Mouse (Mus musculus) mouse trophoblast stem cell (cell line): Measurements from ENCODE around the gene Pink1.

ENCODE experiments used
- in situ Hi-C, 2 experiments: fragments of 300-500 bp; cut with MseI, MboI; formaldehyde crosslinking; loops; 2 replicates in 1 of 2; 3 replicates in 1 of 2; pipeline ENCODE4 v1.15.1; 2025

The Pink1 gene

GRCm38 (mm10) chr4:138313795-138314194 lies 12.3 kb downstream of the Pink1 start:
- in situ Hi-C loops, result no loop called here

- in situ Hi-C loops, result no loop called here
Measured at GRCm38 (mm10) chr4:138313021-138313420, 13.1 kb downstream of the Pink1 start.

DNA sequence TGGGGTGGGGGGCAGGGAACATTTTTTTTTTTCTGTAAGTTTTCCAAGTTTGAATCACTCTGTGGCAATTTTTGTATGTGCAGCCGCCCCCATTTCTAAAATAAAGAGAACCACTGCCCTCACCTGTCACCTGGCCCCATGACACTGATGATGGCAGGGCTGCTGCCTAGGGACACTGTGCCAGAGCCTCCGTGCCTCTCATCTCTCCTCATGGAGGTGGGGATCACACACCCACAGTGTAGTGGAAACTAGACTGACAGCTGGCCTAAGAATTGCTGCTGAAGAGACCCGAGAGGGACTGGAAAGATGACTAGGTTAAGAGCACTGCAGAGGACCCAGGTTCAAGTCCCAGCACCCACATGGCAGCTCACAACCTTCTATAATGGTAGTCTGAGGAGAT lies 14.0 kb downstream of the Pink1 start:
- in situ Hi-C loops, result no loop called here

DNA sequence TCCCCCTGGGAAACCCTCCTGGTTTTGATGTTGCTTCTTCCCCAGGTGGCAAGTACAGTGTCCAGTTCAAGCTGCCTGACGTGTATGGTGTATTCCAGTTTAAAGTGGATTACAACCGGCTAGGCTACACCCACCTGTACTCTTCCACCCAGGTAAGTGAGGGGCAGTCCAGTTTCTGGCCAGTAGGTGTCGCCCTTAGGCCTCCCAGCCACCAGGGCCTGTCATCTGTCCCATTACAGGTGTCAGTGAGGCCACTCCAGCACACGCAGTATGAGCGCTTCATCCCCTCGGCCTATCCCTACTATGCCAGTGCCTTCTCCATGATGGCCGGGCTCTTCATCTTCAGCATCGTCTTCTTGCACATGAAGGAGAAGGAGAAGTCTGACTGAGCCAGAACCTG lies 14.5 kb downstream of the Pink1 start:
- in situ Hi-C loops, result no loop called here

- in situ Hi-C loops, result no loop called here
Measured at GRCm38 (mm10) chr4:138310311-138310910, 15.7 kb downstream of the Pink1 start.

- in situ Hi-C loops, result no loop called here
Measured at GRCm38 (mm10) chr4:138307739-138308138, 18.4 kb downstream of the Pink1 start.

- in situ Hi-C loops, result no loop called here
Measured at GRCm38 (mm10) chr4:138307025-138307424, 19.1 kb downstream of the Pink1 start.

DNA sequence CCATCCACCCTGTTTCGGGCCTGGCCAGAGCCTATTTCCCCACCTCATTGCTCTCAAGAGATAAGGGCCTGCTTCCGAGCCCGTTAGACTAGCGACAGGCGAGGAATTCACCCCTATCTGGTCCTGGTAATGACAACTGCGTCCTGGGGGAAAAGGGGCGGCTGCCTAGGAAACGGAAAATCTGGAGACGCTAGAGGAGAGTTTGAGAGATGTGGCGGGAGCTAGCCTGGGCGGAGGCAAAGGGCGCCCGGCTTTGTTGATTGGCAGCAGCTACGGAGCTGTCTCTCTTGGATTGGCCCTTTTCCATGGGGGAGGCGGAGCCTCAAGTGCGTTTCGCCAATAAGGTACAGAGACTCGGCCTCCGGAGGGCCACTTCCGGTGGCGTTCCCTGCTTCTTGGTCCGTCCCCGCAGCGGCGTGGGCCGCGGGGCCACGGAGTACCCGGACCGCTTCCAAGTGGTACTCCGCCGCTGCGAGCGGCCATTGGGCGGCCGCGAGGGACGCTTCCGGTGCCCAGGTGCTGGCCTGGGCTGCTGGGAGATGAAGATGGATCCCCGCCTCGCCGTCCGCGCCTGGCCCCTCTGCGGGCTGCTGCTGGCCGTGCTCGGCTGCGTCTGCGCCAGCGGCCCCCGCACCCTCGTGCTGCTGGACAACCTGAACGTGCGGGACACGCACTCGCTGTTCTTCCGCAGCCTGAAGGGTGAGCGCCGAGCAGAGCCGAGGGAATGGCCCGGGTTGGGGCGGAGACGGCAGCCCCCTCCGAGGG lies 21.6 kb downstream of the Pink1 start, which contains the start of gene Ddost:
Gene Ddost, plus strand, starts transcription at position 391 of the 765 bp plus-strand sequence.
- in situ Hi-C loops, result no loop called here

DNA sequence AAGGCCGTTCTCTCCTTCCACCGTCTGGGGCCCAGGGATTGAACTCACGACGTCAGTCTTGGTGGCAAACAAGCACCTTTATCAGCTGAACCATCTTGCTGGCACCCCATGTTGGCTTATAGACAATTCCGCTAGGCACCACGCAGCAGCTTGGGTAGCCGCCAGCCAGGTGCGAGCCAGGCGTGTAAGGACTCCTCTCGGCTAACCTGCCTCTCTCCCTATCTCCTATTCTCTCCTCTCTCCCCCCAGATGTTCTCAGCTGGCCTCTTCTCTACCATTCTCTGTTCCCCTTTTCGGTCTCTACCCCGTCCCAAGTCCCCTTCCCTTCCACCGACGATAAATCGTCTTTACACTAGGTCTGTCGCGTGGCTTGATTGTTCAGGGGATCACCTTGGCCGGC lies 22.4 kb downstream of the Pink1 start:
- in situ Hi-C loops, result no loop called here

- in situ Hi-C loops, result no loop called here
Measured at GRCm38 (mm10) chr4:138303011-138303410, 23.1 kb downstream of the Pink1 start.

GRCm38 (mm10) chr4:138301271-138301780 lies 24.8 kb downstream of the Pink1 start:
- in situ Hi-C loops, result no loop called here

GRCm38 (mm10) chr4:138293949-138294550 lies 32.1 kb downstream of the Pink1 start:
- in situ Hi-C loops, result no loop called here

DNA sequence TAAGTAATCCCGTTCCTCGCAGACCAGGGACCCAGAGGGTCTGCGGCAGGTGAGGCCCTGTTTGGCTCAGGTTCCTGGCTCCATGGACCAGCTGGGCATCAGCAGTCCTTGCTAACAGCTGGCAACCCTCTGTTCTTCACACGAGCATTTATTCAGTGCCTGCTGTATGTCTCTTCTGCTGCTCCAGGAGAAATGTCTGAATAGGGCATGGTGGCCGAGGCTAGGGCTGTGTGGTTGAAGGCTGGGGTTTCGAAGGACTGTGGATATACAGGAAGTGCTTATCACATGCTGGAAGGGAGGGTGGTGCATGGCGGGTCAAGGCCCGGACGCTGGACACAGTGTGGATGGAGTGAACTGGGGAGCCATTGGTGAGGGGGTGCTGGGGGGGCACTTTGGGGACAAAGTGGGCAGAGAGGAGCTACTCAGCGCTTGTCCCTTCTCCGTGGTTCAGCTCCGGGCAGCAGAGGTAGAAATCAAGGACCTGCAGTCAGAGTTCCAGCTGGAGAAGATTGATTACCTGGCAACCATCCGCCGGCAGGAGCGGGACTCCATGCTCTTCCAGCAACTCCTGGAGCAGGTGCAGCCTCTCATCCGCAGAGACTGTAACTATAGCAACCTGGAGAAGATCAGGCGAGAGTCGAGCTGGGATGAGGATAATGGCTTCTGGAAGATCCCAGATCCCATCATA lies 32.7 kb downstream of the Pink1 start:
- in situ Hi-C loops, result no loop called here

- in situ Hi-C loops, result no loop called here
Measured at GRCm38 (mm10) chr4:138292028-138292427, 34.1 kb downstream of the Pink1 start.

GRCm38 (mm10) chr4:138288691-138289090 lies 37.4 kb downstream of the Pink1 start:
- in situ Hi-C loops, result no loop called here

- in situ Hi-C loops, result no loop called here
Measured at GRCm38 (mm10) chr4:138286411-138286810, 39.7 kb downstream of the Pink1 start.

GRCm38 (mm10) chr4:138282834-138283233 lies 43.3 kb downstream of the Pink1 start:
- in situ Hi-C loops, result no loop called here

GRCm38 (mm10) chr4:138278346-138278745 lies 47.8 kb downstream of the Pink1 start:
- in situ Hi-C loops, result no loop called here

DNA sequence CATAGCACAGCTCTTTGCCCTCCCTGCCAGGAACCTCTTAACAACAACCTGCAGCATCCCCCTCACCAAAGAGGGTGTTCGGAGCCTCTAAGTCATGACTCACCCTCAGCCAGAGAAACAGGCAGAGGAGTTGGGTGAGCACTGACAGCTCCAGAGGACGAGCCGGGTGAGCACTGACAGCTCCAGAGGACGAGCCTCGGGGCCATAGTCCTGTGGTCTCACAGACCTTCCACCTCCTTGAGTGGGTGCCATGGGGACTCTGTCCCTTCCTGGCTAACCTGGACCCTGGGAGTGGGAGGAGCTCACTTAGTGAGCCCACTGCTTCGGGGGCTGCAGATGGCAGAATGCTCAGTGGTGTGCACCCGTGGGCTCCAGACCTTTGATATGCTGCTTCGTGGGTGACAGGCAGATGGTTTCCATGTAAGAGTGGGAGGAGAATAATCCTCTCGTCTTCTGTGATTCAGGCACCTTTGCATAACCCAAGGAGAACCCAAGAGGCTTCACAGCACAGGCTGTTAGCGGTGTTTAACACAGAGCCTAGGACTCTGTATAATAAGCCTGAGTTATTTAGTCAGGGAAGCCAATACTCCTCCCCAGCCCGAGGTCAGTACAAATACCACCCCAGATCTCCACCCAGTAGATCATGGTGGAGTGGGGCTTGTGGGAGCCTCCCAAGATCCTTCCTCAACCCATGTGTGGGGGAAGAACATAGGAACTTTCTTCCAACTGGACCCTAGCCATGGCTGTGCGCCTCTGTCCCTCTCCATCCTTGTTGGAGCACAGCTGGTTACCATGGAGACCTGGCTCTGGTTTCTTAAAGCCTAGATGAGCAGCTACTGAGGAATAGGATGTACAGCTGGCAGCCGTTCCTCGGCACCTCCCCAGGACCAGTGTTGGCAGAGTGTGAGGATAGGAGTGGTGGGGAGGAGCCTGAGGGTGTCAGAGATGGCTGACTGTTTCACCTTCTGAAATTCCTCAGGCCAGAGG lies 53.8 kb downstream of the Pink1 start:
- in situ Hi-C loops, result no loop called here

DNA sequence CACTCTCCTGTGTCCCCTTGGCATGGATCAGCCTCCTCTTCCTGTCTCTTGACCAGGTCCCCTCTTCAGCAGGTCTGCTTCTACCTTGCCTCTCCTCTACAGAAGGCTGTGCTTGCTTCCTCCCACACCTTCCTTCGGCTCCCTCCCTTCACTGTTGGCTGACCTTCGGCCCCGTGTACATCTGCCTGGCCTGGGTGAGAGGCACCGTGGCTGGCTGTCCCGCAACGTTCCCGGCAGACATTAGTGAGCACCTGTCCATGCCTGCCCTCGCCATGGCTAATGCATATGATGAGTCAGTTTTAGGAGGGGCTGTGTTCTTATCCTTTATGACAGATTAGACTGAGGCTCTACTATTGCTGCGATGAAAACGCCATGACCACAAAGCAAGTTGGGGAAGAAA lies 58.2 kb downstream of the Pink1 start:
- in situ Hi-C loops, result no loop called here
